Mouse (Mus musculus): ENCODE measurements around the gene Ccer2. TPM values are rescaled to one million over a fixed set of nuclear protein-coding genes. Genes with fewer than 3 reads are reported as not detected.

Ccer2 gene
- total RNA-seq (2023), result 1.3 TPM

GRCm38 (mm10) chr7:28756079-28756478, at the start of gene Ccer2:
Gene Ccer2, plus strand, starts transcription at chr7:28756174.

GRCm38 (mm10) chr7:28716590-28717281, 39.2 kb upstream of the Ccer2 start, which contains the start of gene Fbxo17:
Gene Fbxo17, plus strand, starts transcription at chr7:28716804.

GRCm38 (mm10) chr7:28741709-28742438, 14.1 kb upstream of the Ccer2 start, which contains the start of the genes Mrps12 and Sars2:
Gene Mrps12, minus strand, starts transcription at chr7:28741820.
Gene Sars2, plus strand, starts transcription at chr7:28741992.

GRCm38 (mm10) chr7:28766173-28766879, 10.4 kb downstream of the Ccer2 start, which contains the start of gene Sirt2:
Gene Sirt2, plus strand, starts transcription at chr7:28766735.

DNA sequence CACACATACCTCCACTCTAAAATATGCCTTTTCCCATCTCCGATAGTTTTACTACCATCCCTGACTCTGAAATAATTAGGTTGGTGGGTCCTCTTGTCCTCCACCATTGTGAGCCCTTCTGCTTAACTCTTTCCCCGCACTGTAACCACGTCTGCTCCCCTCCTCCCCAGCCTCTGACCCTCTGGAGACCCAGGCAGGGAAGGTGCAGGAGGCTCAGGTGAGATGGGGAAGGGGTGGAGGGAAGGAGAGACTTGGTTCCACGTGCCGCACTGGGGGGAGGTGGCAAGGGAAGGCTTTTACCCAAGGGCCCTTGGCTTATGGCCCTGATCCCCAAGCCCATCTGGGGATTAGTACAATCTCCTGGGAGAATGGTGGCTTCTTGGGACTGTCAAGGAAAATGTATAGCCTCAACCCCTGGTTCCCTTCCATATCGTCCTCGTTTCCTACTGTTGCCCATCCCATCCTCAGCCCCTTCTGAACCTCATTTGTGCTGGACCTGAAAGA, 11.5 kb downstream of the Ccer2 start, which contains the start of gene Nfkbib:
Gene Nfkbib, minus strand, starts transcription at position 51 of the 504 bp plus-strand sequence.

GRCm38 (mm10) chr7:28788307-28789195, 32.6 kb downstream of the Ccer2 start, which contains the start of gene Rinl:
Gene Rinl, plus strand, starts transcription at chr7:28788969.

GRCm38 (mm10) chr7:28808221-28808941, 52.4 kb downstream of the Ccer2 start, which contains the start of gene Hnrnpl:
Gene Hnrnpl, plus strand, starts transcription at chr7:28808541.

Other genes starting within 250 kb of the Ccer2 start
- not detected for gene Ifnl2, start 245.7 kb upstream of the Ccer2 start, total RNA-seq (2023)
- not detected for gene Ifnl3, start 233.3 kb upstream of the Ccer2 start, total RNA-seq (2023)
- not detected for gene Sycn, start 215.3 kb upstream of the Ccer2 start, total RNA-seq (2023)
- gene Nccrp1, start 208.9 kb upstream of the Ccer2 start, total RNA-seq (2023), result 0.38 TPM
- gene Samd4b, start 158.0 kb upstream of the Ccer2 start, total RNA-seq (2023), result 45.7 TPM
- gene Pak4, start 158.0 kb upstream of the Ccer2 start, total RNA-seq (2023), result 8.9 TPM
- gene Acp7, start 124.8 kb upstream of the Ccer2 start, total RNA-seq (2023), result not detected
- 2.8 TPM for gene Fbxo27, start 63.3 kb upstream of the Ccer2 start, total RNA-seq (2023)
- gene Fbxo17, start 39.4 kb upstream of the Ccer2 start, total RNA-seq (2023), result 34.4 TPM
- gene Mrps12, start 14.4 kb upstream of the Ccer2 start, total RNA-seq (2023), result 24.0 TPM
- 22.5 TPM for gene Sars2, start 14.2 kb upstream of the Ccer2 start, total RNA-seq (2023)
- 69.1 TPM for gene Sirt2, start 10.6 kb downstream of the Ccer2 start, total RNA-seq (2023)
- gene Nfkbib, start 11.3 kb downstream of the Ccer2 start, total RNA-seq (2023), result 58.4 TPM
- 124 TPM for gene Rinl, start 32.8 kb downstream of the Ccer2 start, total RNA-seq (2023)
- gene Hnrnpl, start 52.4 kb downstream of the Ccer2 start, total RNA-seq (2023), result 651 TPM
- gene Ech1, start 69.0 kb downstream of the Ccer2 start, total RNA-seq (2023), result 57.6 TPM
- gene Lgals4, start 77.7 kb downstream of the Ccer2 start, total RNA-seq (2023), result 11.4 TPM
- gene Lgals7, start 107.7 kb downstream of the Ccer2 start, total RNA-seq (2023), result not detected
- gene Capn12, start 125.2 kb downstream of the Ccer2 start, total RNA-seq (2023), result not detected
- 172 TPM for gene Actn4, start 206.2 kb downstream of the Ccer2 start, total RNA-seq (2023)
- gene Eif3k, start 225.7 kb downstream of the Ccer2 start, total RNA-seq (2023), result 306 TPM
- 83.2 TPM for gene Map4k1, start 225.9 kb downstream of the Ccer2 start, total RNA-seq (2023)